Mouse (Mus musculus) T-helper 17 cell (primary cell): ENCODE measurements around the gene Clint1.

Experiments
- in situ Hi-C, 2 experiments: fragments of 300-600 bp; cut with MboI, MseI; formaldehyde crosslinking; loops; 1 replicate in 1 of 2; 2 replicates in 1 of 2; pipeline ENCODE4 v1.15.1; 2025; ENCODE audit warnings: high pct_unique_total_duplicates in 2 of 2

Gene Clint1

DNA sequence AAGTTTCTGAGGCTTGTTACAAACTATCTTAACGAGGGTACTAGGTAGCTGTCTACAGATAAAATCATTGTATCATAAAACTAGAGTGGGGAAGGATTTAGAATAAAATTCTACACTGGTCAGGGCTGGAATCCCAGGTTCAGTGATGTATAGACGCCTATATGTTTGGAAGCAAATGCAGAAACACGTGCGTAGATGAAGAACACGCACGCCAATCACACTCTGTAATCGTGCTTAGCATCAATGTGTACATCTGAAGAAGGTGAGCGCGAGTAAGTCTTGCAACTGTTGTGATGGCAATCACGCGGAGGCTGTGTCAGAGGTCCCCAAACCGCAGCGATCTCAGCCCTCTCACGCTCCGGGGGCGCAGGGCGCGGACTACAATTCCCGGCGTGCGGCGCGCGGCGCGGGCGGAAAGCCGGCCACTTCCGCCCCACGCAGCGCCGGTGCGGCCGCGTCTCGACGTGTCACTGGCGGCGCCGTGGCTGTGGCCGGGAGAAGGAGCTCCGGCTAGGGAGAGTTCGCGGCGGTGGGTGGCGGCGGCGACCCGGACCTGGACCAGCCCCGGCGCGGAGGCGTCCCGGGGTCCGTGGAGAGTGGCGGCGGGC, at the start of gene Clint1:
TSS of gene Clint1 (plus strand) at position 536 of the 608 bp plus-strand sequence.
- in situ Hi-C loops, result no loop called here

DNA sequence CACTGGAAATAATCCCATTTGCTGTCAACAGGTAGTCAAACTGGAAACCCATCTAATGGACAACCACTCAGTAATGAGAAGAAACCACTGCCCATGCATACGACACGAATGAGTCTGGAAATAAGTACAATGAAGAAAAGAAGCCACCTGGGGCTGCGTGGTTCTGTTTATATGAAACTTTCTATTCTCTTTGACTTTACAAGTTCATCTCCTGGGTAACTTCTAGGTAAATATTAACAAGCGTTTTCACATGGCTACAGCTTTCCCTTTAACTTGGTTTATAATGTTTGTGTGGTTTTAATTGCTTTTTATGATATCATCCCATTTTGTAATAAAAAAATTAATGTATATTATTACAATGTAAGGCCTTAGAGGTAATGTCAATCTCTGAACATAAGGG, 47.8 kb upstream of the Clint1 start:
- in situ Hi-C loops, result loop anchor here in 1 of 2 experiments (5.0 kb wide), 1 partner anchor 83 kb away; no protein-coding TSS in a partner anchor

DNA sequence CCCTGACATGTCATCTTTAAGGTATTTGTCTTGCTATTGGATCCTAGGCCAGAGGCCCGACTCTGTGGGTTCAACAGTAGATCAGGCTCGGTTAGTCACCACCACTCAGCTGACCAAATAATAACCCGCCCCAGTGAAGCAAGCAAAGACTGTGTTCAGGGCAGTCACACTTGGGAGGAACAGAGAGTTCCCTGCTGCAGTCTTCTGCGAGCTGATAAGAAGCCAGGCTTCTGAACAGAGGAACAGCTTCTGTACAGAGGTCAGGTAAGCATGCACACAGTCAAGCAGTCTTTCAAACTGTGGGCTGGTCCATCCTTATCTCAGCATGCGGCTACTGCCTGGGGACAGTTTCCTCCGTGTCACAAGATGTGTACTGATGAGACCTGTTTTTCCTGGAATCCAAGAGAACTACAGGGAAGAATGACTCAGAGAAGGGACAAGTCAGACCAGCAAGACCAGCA, 46.5 kb upstream of the Clint1 start:
- in situ Hi-C loops, result loop anchor here in 1 of 2 experiments (5.0 kb wide), 1 partner anchor 63 kb away; no protein-coding TSS in a partner anchor

DNA sequence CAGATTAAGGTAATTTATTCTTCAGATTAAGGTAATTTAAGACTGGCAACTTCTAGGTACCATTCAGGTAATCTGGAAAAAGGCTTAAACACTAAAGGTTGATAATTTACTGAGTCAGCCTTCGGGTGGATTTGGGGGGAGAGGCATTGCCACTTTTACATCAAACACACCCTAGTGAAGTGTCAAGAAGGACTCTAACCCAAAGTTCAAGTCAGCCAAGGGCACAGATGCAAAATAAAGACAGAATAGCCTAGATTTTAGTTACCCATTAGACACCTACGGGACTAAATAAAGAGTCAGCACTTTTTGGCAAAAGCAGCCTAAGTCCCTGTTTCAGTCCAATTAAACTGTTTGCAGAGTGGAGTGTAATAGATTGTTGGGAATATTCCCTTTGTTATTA, 46.0 kb upstream of the Clint1 start:
- in situ Hi-C loops, result loop anchor here in 1 of 2 experiments (5.0 kb wide), 1 partner anchor 64 kb away; no protein-coding TSS in a partner anchor

DNA sequence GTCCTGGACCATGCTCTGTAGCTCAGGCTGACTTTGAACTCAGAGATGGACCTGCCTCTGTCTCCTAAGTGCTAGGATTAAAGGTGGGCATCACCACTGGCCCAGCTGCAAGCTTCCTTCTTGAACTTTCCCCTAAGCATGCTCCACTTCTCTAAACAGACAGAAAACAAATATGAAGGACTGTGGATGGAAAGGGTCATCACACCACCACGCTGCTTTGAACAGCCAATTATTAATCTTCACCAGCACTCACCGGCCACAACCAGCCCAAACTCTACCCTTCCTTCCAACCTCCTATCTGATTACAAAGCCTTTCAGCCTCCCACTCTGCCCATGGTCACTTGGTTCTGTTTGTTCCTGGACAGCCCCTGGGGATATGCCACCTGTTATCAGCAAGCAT, 45.6 kb upstream of the Clint1 start:
- in situ Hi-C loops, result loop anchor here in 1 of 2 experiments (5.0 kb wide), 1 partner anchor 64 kb away; no protein-coding TSS in a partner anchor

DNA sequence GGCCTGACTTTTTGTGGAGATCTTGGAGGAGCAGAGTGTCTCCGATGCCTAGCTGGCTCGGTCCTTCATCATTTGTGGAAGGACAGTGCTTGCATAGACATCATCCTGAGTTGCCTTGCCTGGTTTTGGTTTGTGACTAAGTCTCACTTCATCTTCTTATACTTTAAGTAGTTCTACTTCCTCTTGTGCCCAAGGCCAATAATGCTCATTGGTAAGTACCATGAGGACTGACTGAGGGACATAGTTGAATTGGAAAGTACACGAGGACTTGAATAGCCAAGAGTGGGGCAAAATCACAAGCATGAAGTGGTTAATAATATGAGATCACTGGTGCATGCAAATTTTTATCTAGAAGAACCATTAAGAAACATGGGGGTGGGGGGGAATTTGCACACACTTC, 45.0 kb upstream of the Clint1 start:
- in situ Hi-C loops, result loop anchor here in 1 of 2 experiments (5.0 kb wide), 1 partner anchor 65 kb away; no protein-coding TSS in a partner anchor

DNA sequence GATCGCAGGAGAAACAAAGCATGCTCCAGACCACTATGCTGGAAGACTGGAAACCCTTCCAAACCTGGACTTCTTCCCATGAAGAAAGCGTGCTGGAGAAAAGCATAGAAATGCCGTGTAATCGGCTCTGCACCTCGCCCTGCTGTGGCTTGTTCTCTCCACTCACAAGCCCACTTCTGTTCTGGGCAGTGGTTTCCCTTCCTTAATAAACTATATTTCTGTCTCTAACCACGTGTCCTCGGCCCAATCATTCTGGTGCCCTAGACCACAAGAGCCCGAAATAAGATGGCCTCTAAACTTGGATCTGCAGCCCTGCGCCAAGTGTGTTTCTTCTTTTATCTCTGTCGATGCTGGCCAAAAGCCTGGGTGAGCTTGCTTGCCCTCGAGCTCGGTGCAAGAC, 44.0 kb upstream of the Clint1 start:
- in situ Hi-C loops, result loop anchor here in 1 of 2 experiments (5.0 kb wide), 1 partner anchor 66 kb away; no protein-coding TSS in a partner anchor

DNA sequence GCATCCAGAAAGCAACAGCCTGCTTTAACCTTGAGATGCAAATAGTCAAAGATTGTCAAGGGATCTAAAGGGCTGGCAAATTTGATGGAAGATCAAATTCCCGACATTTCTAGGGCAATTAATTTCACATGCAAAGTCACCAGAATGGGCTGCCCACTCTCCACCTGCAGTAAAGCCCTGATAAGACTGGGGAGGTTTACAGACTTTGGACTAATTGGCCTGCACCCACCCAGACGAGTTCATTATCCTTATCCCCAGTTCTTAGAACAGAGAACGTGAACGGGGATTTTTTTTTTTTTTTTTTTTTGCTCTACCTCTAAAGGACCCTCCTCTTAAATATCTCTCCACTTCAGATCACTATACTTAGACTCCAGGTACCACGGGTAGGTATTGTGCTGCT, 42.4 kb upstream of the Clint1 start:
- in situ Hi-C loops, result loop anchor here in 1 of 2 experiments (5.0 kb wide), 1 partner anchor 67 kb away; no protein-coding TSS in a partner anchor

DNA sequence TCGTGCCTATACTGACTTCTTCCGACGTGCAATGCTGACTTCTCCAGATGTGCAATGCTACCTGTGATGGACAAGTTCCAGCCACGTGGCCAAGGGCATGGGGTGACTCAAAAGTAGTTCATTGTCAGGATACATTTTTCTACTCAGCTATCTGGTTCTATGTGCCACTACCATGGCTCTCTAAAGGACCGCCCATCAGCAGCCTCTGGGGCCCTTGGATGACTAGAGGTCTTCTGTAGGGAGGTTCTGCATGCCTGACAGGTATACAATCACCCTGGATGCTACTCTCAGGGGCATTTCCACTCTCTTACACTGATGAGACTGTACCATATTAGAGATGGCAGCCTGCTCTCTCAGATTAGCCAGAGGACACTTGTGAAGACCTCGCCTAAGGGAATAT, 41.8 kb upstream of the Clint1 start:
- in situ Hi-C loops, result no loop called here

DNA sequence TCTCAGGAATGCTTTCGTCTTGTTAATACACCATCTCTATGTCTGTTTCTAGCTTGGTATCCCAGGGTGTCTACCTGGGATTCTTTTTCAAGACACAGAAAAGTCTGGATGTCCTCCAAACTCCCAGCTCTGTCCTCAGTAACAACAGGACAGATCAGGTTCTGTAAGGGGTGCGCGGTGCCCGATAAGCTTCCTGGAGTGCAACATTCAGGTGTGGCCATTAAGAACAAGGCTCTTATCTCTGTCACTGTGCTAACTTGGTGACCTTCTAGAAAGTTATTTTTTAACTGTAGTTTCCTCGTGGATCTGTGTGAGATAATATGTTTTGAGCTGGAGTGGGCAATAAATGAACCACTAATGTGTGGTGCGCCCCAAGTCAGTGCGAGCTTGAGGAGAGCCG, 41.0 kb upstream of the Clint1 start:
- in situ Hi-C loops, result no loop called here

DNA sequence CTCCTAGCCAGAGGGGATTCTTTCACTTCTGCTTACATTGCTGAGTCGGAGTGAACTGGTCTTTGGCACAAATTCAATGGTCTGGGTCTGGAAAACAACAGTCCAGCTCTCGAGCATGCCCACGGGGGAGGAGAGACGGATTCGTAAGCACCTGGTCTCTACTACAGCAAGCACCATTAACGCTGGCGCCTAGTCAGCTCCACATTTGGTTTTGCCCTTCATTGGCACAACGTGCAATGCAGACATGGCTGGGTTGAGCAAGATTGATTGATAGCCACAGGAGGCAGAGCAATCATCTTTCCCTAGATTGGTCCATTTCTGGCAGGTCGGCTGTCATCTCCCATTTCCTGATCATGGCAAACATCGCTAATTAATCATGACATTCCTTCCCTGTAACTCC, 36.2 kb upstream of the Clint1 start:
- in situ Hi-C loops, result no loop called here

DNA sequence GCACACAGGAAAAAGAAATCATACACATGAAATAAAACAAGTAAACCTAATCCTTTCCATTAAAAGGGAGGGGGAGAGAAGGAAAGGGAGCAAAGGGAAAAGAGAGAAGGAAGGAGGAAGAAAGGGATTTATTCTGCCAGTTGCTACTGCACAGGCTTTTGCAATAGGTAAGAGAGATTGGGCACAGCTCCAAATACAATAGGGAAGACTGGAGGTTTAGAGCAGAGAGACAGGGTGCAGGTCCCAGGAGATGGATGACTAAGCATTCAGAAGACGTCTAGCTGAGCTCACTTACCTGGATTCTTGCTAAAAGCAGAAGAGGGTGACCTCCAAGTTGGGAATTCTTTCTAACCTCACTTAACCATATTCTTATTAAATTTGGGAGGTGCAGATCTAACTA, 35.1 kb upstream of the Clint1 start:
- in situ Hi-C loops, result no loop called here

DNA sequence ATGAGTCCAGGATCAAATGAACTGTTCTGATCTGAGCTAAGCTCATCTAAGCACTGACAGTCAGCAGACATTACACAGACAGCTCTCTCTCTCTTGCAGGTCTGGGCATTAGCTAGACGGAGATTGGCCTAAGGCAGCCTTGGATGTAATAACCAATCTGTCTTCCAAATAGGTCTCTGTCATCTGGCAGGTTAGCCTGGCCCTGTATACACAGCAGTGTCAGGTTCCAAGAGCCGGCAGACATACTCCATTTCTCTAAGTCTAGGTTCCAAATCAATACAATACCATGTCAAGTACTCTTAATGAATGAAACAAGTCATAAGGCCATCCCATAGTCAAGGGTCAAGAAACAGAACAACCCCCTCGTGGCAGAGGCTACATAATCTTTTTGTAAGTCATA, 33.9 kb upstream of the Clint1 start:
- in situ Hi-C loops, result no loop called here

DNA sequence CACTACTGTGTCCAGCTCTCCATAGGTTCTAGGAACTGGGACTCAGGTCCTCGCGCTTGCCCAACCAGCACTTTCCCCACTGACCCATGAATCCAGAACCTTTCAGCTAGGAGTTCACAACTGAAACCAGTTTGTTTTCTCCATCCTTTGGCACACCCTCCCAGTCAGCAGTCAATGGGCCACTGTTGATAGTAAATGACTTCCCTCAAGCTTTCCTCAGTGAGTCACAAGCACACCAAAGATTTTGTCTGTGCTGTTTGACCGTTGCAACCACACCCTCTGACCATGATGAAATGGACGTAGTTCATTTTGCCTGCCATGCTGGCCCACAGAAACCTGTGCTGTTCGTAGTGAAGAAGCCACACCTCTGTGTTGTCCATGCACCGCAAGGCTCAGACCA, 30.9 kb upstream of the Clint1 start:
- in situ Hi-C loops, result no loop called here

DNA sequence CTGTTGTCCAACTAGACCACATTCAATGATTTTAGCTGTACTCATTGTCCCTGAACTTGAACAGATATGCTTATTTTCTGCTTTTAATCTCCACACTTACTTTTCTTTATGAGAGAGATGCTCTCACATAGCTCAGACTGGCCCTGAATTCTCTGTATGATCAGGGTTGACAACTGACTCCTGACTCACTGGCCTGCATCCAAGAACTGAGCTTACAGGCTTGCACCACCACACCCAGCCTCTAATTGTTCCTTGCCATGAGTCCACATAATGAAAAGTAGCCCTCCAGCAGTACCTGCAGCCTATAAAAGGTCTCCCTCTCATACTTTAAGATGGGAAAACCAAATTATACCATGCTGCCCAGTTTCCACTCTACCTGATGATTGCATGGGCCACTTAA, 21.7 kb upstream of the Clint1 start:
- in situ Hi-C loops, result loop anchor here in 1 of 2 experiments (10.0 kb wide), 1 partner anchor 55 kb away; no protein-coding TSS in a partner anchor

DNA sequence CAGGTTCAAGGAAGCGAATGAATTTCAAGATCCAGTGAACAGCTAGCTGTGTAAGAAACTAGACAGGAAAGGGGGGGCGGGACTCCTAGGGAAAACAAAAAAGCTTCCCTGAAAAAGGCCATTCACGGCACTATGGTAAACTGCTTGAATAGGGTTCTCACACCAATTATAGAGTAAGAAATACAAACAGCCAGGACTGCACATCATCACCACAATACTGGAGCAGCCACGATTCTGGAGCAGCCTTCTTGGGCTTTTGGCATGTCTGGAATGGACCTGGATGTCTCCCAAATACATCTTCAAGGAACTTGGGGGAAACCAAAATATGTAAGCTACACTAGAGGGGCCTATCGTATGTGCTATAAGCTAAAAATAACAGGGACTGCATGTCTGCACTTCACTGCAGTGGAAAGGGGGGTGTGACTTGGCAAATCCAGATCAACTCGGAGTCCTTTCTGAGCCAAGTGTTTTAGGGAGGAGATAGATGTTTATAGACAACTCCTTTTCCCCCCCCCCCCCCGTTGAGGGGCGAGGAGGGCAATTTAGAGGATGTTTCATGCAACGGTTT, 21.0 kb upstream of the Clint1 start:
- in situ Hi-C loops, result loop anchor here in 1 of 2 experiments (10.0 kb wide), 1 partner anchor 54 kb away; no protein-coding TSS in a partner anchor

DNA sequence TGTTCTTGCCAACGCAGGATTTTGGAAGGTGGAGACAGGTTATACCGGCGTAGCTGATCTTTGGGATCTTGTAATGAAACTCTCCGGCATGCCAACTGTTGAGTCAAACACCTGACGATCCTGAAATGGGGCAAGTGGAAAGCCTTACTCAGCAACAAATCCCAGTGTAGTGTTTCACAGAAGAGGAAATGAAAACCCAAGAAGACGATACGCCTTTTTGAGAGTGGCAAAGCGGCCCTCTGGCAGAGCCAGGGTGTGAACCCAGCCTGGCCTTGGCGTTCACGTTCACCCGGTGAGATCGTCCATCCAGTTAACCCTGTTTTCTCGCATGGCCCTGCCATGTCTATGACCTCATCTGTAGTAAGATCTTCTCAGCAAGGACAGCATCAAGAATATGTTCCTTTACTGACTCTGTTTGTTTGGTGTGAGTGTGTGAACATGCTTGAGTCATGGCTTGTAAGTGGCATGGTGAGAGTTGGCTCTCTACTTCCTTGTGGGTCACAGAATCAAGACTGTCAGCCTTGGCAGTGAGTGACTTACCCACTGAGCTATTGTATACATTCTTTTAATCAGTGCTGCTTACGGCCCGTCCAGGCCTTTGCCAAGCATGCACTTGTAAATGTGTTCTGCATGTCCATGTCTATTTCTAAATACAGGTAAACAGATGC, 20.2 kb upstream of the Clint1 start:
- in situ Hi-C loops, result loop anchor here in 1 of 2 experiments (10.0 kb wide), 1 partner anchor 53 kb away; no protein-coding TSS in a partner anchor

DNA sequence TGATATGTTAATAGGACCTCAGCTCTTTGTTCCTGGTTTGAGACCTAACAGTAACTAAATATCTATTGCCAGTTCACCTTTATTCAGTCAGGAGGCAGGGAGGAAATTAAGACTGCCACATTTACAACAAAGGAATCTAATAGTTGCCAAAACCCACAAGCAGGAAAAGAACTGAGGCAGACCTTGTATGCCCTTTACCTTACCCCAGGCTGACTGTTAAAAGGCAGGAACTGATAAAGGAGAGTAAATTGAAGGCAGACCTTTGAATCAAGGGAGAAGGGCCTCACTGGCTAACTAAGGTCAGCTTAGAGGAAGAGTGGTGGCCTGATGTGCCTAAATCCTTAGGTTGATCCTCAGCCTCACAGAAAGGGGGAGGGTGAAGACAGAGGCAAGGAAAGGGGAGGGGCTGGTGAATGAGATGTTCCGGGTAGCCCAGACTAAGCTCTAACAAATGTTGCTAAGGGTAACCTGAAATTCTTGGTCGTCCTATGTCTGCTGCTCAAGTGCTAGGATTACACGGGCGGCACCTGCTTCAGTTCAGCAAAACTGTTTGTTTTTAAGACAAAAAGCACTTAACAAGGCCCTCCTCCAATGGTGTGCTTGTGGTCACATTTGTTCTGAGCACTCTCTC, 16.1 kb upstream of the Clint1 start:
- in situ Hi-C loops, result loop anchor here (5.0 to 10.0 kb wide), 2 partner anchors 38 to 49 kb away; no protein-coding TSS in a partner anchor

DNA sequence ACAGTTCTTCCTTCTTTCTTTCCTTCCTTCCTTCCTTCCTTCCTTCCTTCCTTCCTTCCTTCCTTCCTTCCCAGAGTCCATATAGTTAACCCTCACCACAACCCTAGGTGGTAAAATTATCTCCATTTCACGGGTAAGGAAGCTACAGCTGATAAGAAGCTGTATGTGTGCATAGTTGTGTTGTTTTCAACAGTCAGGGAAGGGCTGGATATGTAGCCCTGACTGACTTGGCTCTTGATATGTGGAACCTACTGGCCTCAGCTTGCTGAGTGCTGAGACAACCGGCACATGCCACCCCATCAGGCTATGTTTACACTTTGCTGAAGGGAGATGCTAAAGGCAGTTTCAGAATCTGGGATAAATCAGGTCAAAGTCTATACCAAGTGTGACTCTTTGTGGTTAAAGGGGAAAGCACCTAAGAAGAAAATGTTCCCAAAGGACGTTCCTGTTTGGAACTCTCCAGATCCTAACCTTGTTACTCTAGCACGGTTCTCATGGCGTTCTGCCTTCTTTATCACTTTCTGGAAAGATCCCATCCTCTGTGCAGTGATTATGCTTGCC, 14.5 kb upstream of the Clint1 start:
- in situ Hi-C loops, result loop anchor here (5.0 to 10.0 kb wide), 2 partner anchors 40 to 47 kb away; no protein-coding TSS in a partner anchor

DNA sequence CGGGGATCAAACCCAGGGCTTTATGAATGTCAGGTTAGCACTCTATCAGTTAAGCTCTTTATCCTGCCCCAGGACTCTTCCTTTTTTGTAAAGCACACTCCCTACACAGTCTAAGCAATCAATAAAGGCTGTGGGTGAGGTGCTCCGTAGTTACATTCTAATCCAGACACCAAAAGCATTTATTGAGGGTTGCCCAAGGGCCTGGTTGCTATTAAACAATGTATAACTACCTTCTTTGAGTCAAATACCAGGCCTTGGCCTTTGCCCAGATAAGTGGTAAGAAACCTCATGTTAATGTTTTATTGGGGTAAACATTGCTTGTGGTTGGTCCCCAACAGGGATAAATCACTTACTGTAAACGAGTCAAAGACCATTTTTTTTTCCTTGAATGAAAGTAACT, 13.4 kb upstream of the Clint1 start:
- in situ Hi-C loops, result loop anchor here (5.0 to 10.0 kb wide), 2 partner anchors 41 to 46 kb away; no protein-coding TSS in a partner anchor

DNA sequence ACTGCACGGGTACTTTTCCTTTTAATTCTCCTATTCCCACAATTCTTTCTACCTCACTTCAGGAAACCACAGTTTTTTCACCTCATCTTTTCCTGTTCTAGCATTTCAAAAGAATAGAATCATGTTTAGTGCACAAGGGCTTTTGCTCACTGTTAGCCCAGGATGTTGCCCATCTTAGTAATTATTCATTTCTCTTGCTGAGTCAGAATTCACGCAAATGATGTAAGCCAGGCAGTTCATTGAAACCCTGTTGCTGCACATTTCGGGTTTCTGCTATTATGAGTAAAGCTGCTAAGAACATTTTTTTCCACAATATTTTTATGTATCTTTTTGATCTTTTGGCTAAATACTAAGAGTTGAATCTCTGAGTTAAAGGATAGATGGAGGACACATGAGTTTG, 11.5 kb upstream of the Clint1 start:
- in situ Hi-C loops, result no loop called here
